18 mouse cellular contexts compared by ENCODE assay signal in the genomic region with DNA sequence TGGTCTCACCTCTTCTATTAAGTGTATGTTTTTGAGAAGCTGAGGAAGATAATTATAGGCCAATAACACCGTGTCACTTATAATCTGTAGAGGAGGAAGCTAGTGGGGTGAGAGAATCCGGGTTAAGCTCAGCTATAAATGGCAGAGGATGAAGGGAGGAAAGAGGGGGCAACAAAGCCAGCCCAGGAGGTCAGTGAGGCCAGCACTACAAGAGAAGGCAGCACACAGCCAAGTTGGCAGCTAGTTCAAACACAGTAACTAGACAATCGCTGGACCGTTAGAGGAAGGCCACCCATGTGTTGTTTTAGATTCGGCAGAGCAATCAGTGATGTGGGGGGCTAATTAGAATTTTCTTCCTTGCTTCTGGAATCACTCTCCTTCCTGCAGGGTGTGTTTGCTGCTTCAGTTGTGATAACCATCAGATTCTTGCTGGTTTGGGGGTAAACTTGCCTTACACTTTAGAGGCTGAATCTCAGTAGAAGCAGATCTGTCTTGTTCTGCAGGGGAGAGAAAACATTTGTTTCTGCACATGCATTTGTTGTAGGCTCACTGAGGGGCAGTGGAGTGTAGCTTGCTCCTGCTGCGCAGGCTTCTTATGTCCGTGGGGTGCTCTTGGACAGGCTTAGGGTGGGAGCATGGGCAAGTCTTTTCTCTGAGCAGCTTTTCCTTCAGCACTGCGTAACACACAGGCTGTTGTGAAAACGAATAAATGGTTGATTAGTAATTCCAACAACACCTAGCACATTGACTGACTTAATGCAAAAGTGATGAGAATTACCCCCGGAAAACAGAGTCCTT. TPM values are rescaled to one million over a fixed set of nuclear protein-coding genes. Genes with fewer than 3 reads are reported as not detected.
DNase-seq lines count a peak whose midpoint lies in the region; ATAC-seq and TF ChIP-seq lines count a peak whose summit lies in the region.
"Had no signal": no experiment of that assay in that cellular context is flagged by ENCODE, and none has a peak within 500 bp of the region (broad histone marks: within the 10 kb centered on the region; RNA-seq: fewer than 3 reads in every experiment).

No protein-coding gene starts in this region.

- H3K27me3 ChIP-seq in hindbrain, embryonic 13.5 days: no peaks in the 10 kb centered on the region
- no peaks in the 10 kb centered on the region for H3K27me3 ChIP-seq in hindbrain, embryonic 10.5 days (ENCODE audit: insufficient read depth, poor library complexity, severe bottlenecking)
- H3K27me3 ChIP-seq in lung, embryonic 15.5 days: no peaks in the 10 kb centered on the region
- no peaks in the 10 kb centered on the region for H3K27me3 ChIP-seq in lung, postnatal 0 days (replicated peaks; ENCODE audit: insufficient read depth, low read length)
- no peaks in the 10 kb centered on the region for H3K27me3 ChIP-seq in hindbrain, embryonic 16.5 days (replicated peaks; ENCODE audit: control insufficient read depth, insufficient read depth, low read length)
- H3K27me3 ChIP-seq: heart, embryonic 15.5 days; limb, embryonic 15.5 days had no signal

- H3K36me3 ChIP-seq in hindbrain, embryonic 13.5 days: peaks cover 6% of the 10 kb centered on the region; the same call in 1 of the 2 replicates
- H3K36me3 ChIP-seq in hindbrain, embryonic 10.5 days: 0 out of 2 replicates have a peak, but pooled peaks cover 7% of the 10 kb centered on the region
- H3K36me3 ChIP-seq in lung, embryonic 15.5 days: no peaks in the 10 kb centered on the region
- no peaks in the 10 kb centered on the region for H3K36me3 ChIP-seq in lung, postnatal 0 days (ENCODE audit: insufficient read depth, low read length)
- H3K36me3 ChIP-seq in hindbrain, embryonic 16.5 days (ENCODE audit: control insufficient read depth, insufficient read depth, low read length): no peaks in the 10 kb centered on the region
- H3K36me3 ChIP-seq: G1E; heart, embryonic 15.5 days; limb, embryonic 15.5 days had no signal

- 0 out of 2 replicates have a peak overlapping the region, but pooled peaks have one; percentile 35 for H3K27ac ChIP-seq in hindbrain, embryonic 13.5 days
- H3K27ac ChIP-seq in hindbrain, embryonic 10.5 days: no peak overlapping the region
- H3K27ac ChIP-seq in lung, embryonic 15.5 days: no peak overlapping the region
- H3K27ac ChIP-seq in lung, postnatal 0 days (ENCODE audit: low read length): no peak overlapping the region
- H3K27ac ChIP-seq in hindbrain, embryonic 16.5 days (ENCODE audit: low read depth, low read length): 0 out of 2 replicates have a peak overlapping the region, but pooled peaks have one; percentile 12
- H3K27ac ChIP-seq: heart, embryonic 15.5 days; limb, embryonic 15.5 days had no signal

- peaks cover 20% of the 10 kb centered on the region for H3K4me1 ChIP-seq in hindbrain, embryonic 13.5 days (replicated peaks)
- peaks cover 7% of the 10 kb centered on the region for H3K4me1 ChIP-seq in hindbrain, embryonic 10.5 days (replicated peaks)
- H3K4me1 ChIP-seq in lung, embryonic 15.5 days: no peaks in the 10 kb centered on the region
- no peaks in the 10 kb centered on the region for H3K4me1 ChIP-seq in lung, postnatal 0 days (ENCODE audit: insufficient read depth, low read depth, low read length)
- H3K4me1 ChIP-seq in hindbrain, embryonic 16.5 days (ENCODE audit: control insufficient read depth, insufficient read depth, low read depth, low read length): peaks cover 11% of the 10 kb centered on the region
- H3K4me1 ChIP-seq: heart, embryonic 15.5 days; limb, embryonic 15.5 days had no signal

- no peaks in the 10 kb centered on the region for H3K9me3 ChIP-seq in hindbrain, embryonic 13.5 days
- 0 out of 2 replicates have a peak, but pooled peaks cover 3% of the 10 kb centered on the region for H3K9me3 ChIP-seq in hindbrain, embryonic 10.5 days
- H3K9me3 ChIP-seq in lung, embryonic 15.5 days: no peaks in the 10 kb centered on the region
- no peaks in the 10 kb centered on the region for H3K9me3 ChIP-seq in lung, postnatal 0 days (ENCODE audit: low read length)
- no peaks in the 10 kb centered on the region for H3K9me3 ChIP-seq in hindbrain, embryonic 16.5 days (ENCODE audit: control insufficient read depth, low read length)
- H3K9me3 ChIP-seq: heart, embryonic 15.5 days; limb, embryonic 15.5 days had no signal

- no peak overlapping the region for H3K4me3 ChIP-seq in hindbrain, embryonic 13.5 days
- H3K4me3 ChIP-seq in hindbrain, embryonic 10.5 days: no peak overlapping the region
- no peak overlapping the region for H3K4me3 ChIP-seq in lung, embryonic 15.5 days
- no peak overlapping the region for H3K4me3 ChIP-seq in lung, postnatal 0 days (ENCODE audit: low read depth, low read length)
- H3K4me3 ChIP-seq in hindbrain, embryonic 16.5 days (ENCODE audit: low read length): no peak overlapping the region
- H3K4me3 ChIP-seq: heart, embryonic 15.5 days; limb, embryonic 15.5 days; myocyte had no signal

- no peak for DNase-seq in hindbrain, embryonic 10.5 days (ENCODE audit: low spot score)
- DNase-seq in lung, postnatal 0 days (ENCODE audit: low spot score): no peak
- DNase-seq in retina, adult 2 months (ENCODE audit: low read depth, low spot score): peak; percentile 77
- DNase-seq: adrenal gland, postnatal 10 days; cerebellum, adult 9-11 months; heart, adult 18-20 months; kidney, adult 8-10 months; liver, postnatal 0 days; thymus, adult 2 months had no signal

- ATAC-seq in hindbrain, embryonic 13.5 days (ENCODE audit: low FRiP score): no peak
- peak; percentile 62; the same call in 1 of the 2 replicates for ATAC-seq in lung, embryonic 15.5 days (ENCODE audit: borderline replicate concordance, extremely low read depth, low FRiP score, low TSS enrichment)
- no peak for ATAC-seq in lung, postnatal 0 days
- peak; percentile 63 for ATAC-seq in hindbrain, embryonic 16.5 days
- no peak for ATAC-seq in megakaryocyte-erythroid progenitor cell, adult 5-6 weeks (replicated peaks; ENCODE audit: low FRiP score, low TSS enrichment, poor library complexity, severe bottlenecking)
- ATAC-seq: liver, postnatal 0 days had no signal

- WGBS in hindbrain, embryonic 13.5 days: 57% methylated on average over 10 of the region's 10 CpGs
- WGBS in hindbrain, embryonic 10.5 days: 70% methylated on average over 10 of the region's 10 CpGs
- WGBS in lung, embryonic 15.5 days: 55% methylated on average over 10 of the region's 10 CpGs
- 48% methylated on average over 10 of the region's 10 CpGs for WGBS in lung, postnatal 0 days
- WGBS in hindbrain, embryonic 16.5 days: 44% methylated on average over 10 of the region's 10 CpGs

- TF ChIP-seq CTCF in lung, postnatal 0 days (IDR thresholded peaks at IDR 0.05): no peak

- H3K4me2 ChIP-seq in hindbrain, embryonic 13.5 days: no peak overlapping the region
- no peak overlapping the region for H3K4me2 ChIP-seq in lung, embryonic 15.5 days
- H3K4me2 ChIP-seq in lung, postnatal 0 days (replicated peaks; ENCODE audit: low read depth, low read length): no peak overlapping the region
- H3K4me2 ChIP-seq in hindbrain, embryonic 16.5 days (ENCODE audit: low read length): no peak overlapping the region
- H3K4me2 ChIP-seq: heart, embryonic 15.5 days; limb, embryonic 15.5 days had no signal

- no peak overlapping the region for H3K9ac ChIP-seq in hindbrain, embryonic 13.5 days
- no peak overlapping the region for H3K9ac ChIP-seq in lung, embryonic 15.5 days
- H3K9ac ChIP-seq in lung, postnatal 0 days (replicated peaks; ENCODE audit: low read depth): no peak overlapping the region
- H3K9ac ChIP-seq in hindbrain, embryonic 16.5 days (ENCODE audit: low read depth, low read length): no peak overlapping the region
- H3K9ac ChIP-seq: heart, embryonic 15.5 days; limb, embryonic 15.5 days; liver, postnatal 0 days had no signal

- no peak for TF ChIP-seq EP300 in lung, postnatal 0 days (IDR thresholded peaks at IDR 0.05)

RNA-seq across cellular contexts. Expression of a gene that starts 27.4 kb away (rescaled TPM):
- polyA plus RNA-seq in hindbrain, embryonic 13.5 days (2015; fragmentation: Nextera tagmentation; extraction: Ambion mirVana): 30.9 and 31.3 TPM in 2 replicates
- polyA plus RNA-seq in hindbrain, embryonic 10.5 days (2016; fragmentation: Nextera tagmentation; extraction: Ambion mirVana): 11.2 and 18.7 TPM in 2 replicates
- 0.81 and 0.89 TPM in 2 replicates for polyA plus RNA-seq in lung, embryonic 15.5 days (2015; fragmentation: Nextera tagmentation; extraction: Ambion mirVana)
- 0.12 and 0.31 TPM in 2 replicates for polyA plus RNA-seq in lung, postnatal 0 days (2015; fragmentation: Nextera tagmentation; extraction: Ambion mirVana)
- 22.9 and 23.9 TPM in 2 replicates for polyA plus RNA-seq in hindbrain, embryonic 16.5 days (2015; fragmentation: Nextera tagmentation; extraction: Ambion mirVana)
- 0.13 TPM in 1 of 2 replicates, not detected in the other for total RNA-seq in megakaryocyte-erythroid progenitor cell, adult 5-6 weeks (2014; fragmentation: Nextera tagmentation)
- total RNA-seq in megakaryocyte-erythroid progenitor cell, adult 5-6 weeks (2017): 0.15 and 0.52 TPM in 2 replicates
- total RNA-seq: megakaryocyte, adult 5-6 weeks had no signal
- polyA plus RNA-seq: G1E had no signal

Comparison
In these comparisons a context has a peak if more than half of its experiments do, and no peak if none do; other contexts are left out.
1. ATAC-seq: peak in lung, embryonic 15.5 days (single experiment) and hindbrain, embryonic 16.5 days (single experiment); none in hindbrain, embryonic 13.5 days (single experiment), lung, postnatal 0 days (single experiment) and megakaryocyte-erythroid progenitor cell, adult 5-6 weeks (single experiment).
2. H3K27ac ChIP-seq: peak in hindbrain, embryonic 13.5 days (single experiment) and hindbrain, embryonic 16.5 days (single experiment); none in hindbrain, embryonic 10.5 days (single experiment), lung, embryonic 15.5 days (single experiment) and lung, postnatal 0 days (single experiment).